Mouse (Mus musculus) spleen, adult 2 months (tissue): ENCODE data around the gene Tldc2. TPM values are rescaled to one million over a fixed set of nuclear protein-coding genes. Genes with fewer than 3 reads are reported as not detected.

Source experiments
- DNase-seq, 2 experiments: peaks; one replicate each; pipeline versions ENCODE4 v3.0.0 to v3.0.0-alpha.2; 2012 to 2021; ENCODE audit warnings: low spot score in 2 of 2, low read depth in 1 of 2
- H3K27ac ChIP-seq: fragments of 200-500 bp; 2 replicates; pipeline ENCODE4 v1.5.1; 2012; ENCODE audit warnings: low read length, inconsistent platforms; ENCODE audit not compliant: insufficient read depth
- H3K27me3 ChIP-seq: fragments of 200-500 bp; 2 replicates; pipeline ENCODE4 v1.6.1; 2012; ENCODE audit warnings: mild to moderate bottlenecking, moderate library complexity, low read length, inconsistent platforms; ENCODE audit not compliant: control insufficient read depth, insufficient read depth
- H3K36me3 ChIP-seq: fragments of 200-500 bp; 2 replicates; pipeline ENCODE4 v1.6.1; 2012; ENCODE audit warnings: mild to moderate bottlenecking, low read length, inconsistent platforms; ENCODE audit not compliant: control insufficient read depth, insufficient read depth
- H3K4me1 ChIP-seq: fragments of 200-500 bp; 2 replicates; pipeline ENCODE4 v1.6.1; 2011; ENCODE audit warnings: inconsistent platforms; ENCODE audit not compliant: control insufficient read depth, insufficient read depth, insufficient read length
- H3K4me3 ChIP-seq: fragments of 200-500 bp; 2 replicates; pipeline ENCODE4 v1.5.1; 2011; ENCODE audit warnings: mild to moderate bottlenecking, inconsistent platforms; ENCODE audit not compliant: insufficient read depth, insufficient read length; ENCODE audit errors: extremely low read depth
- CTCF ChIP-seq: fragments of 200-500 bp; IDR thresholded peaks from 2 replicates; pipeline ENCODE4 v1.5.1; 2011; ENCODE audit warnings: mild to moderate bottlenecking, inconsistent platforms; ENCODE audit not compliant: insufficient read depth, insufficient read length, insufficient replicate concordance; ENCODE audit errors: extremely low read depth
- POLR2A ChIP-seq: fragments of 200-500 bp; IDR thresholded peaks from 2 replicates; pipeline ENCODE4 v1.6.1; 2011; ENCODE audit warnings: low read depth, low read length, inconsistent platforms
- WGBS: fragments of 180-500 bp; shearing (Covaris S2); methylation state at CpG from one replicate; pipeline ENCODE4 v1.1.7; 2018; 5-methylcytosine and 5-hydroxymethylcytosine counted together
- polyA plus RNA-seq: library from polyadenylated mRNA; depleted of rRNA; stranded (reverse); fragments of >200 nt; gene quantifications from 2 replicates; pipeline ENCODE4 v1.2.3, GENCODE M21; 2012

The Tldc2 gene
- polyA plus RNA-seq, 1 experiment = not detected

GRCm38 (mm10) chr2:157100319-157100605 is 13.4 kb downstream of the Tldc2 start:
- Histone ChIP-seq H3K27ac (no peak overlapping the region), H3K4me3 (no peak overlapping the region), H3K27me3 (no peaks in the 10 kb centered on the region), H3K4me1 (no peaks in the 10 kb centered on the region), H3K36me3 (peaks cover 65% of the 10 kb centered on the region)
- 95% methylated on average over 12 of the region's 12 CpGs for WGBS
- DNase-seq = no peak
- no peak for TF ChIP-seq CTCF
- TF ChIP-seq POLR2A = no peak

GRCm38 (mm10) chr2:157101650-157102049 is 14.8 kb downstream of the Tldc2 start:
- no peak for TF ChIP-seq CTCF
- TF ChIP-seq POLR2A = no peak
- no peaks in the 10 kb centered on the region for H3K27me3 ChIP-seq
- WGBS = 97% methylated on average over 9 of the region's 9 CpGs
- DNase-seq = no peak
- no peak overlapping the region for H3K27ac ChIP-seq
- H3K36me3 ChIP-seq = peaks cover 69% of the 10 kb centered on the region
- H3K4me1 ChIP-seq = no peaks in the 10 kb centered on the region
- no peak overlapping the region for H3K4me3 ChIP-seq

- Histone ChIP-seq H3K4me1 (no peaks in the 10 kb centered on the region), H3K4me3 (no peak overlapping the region), H3K36me3 (peaks cover 71% of the 10 kb centered on the region), H3K27ac (no peak overlapping the region), H3K27me3 (no peaks in the 10 kb centered on the region)
- no peak for DNase-seq
- no peak for TF ChIP-seq CTCF
- TF ChIP-seq POLR2A = no peak
- 92% methylated on average over 2 of the region's 2 CpGs for WGBS
Measured at GRCm38 (mm10) chr2:157102256-157102655, 15.4 kb downstream of the Tldc2 start.

- no peaks in the 10 kb centered on the region for H3K4me1 ChIP-seq
- H3K36me3 ChIP-seq = peaks cover 71% of the 10 kb centered on the region
- TF ChIP-seq POLR2A (no peak), CTCF (no peak)
- H3K4me3 ChIP-seq = no peak overlapping the region
- no peak for DNase-seq
- no peaks in the 10 kb centered on the region for H3K27me3 ChIP-seq
- WGBS = 93% methylated on average over 8 of the region's 8 CpGs
- no peak overlapping the region for H3K27ac ChIP-seq
Measured at GRCm38 (mm10) chr2:157104454-157104853, 17.6 kb downstream of the Tldc2 start.

GRCm38 (mm10) chr2:157108236-157108635 is 21.4 kb downstream of the Tldc2 start:
- Histone ChIP-seq H3K27ac (no peak overlapping the region), H3K4me1 (no peaks in the 10 kb centered on the region), H3K27me3 (no peaks in the 10 kb centered on the region), H3K36me3 (peaks cover 68% of the 10 kb centered on the region), H3K4me3 (no peak overlapping the region)
- TF ChIP-seq POLR2A = no peak
- WGBS = 27% methylated on average over 4 of the region's 4 CpGs
- no peak for DNase-seq

- 29% methylated on average over 3 of the region's 3 CpGs for WGBS
- TF ChIP-seq POLR2A (no peak), CTCF (peak; percentile 4; the same call in 1 of the 2 replicates)
- DNase-seq = no peak
Measured at GRCm38 (mm10) chr2:157116964-157117363, 30.1 kb downstream of the Tldc2 start.

GRCm38 (mm10) chr2:157118556-157118955 is 31.7 kb downstream of the Tldc2 start:
- no peaks in the 10 kb centered on the region for H3K27me3 ChIP-seq
- no peaks in the 10 kb centered on the region for H3K4me1 ChIP-seq
- no peak for TF ChIP-seq POLR2A
- TF ChIP-seq CTCF = no peak
- 85% methylated on average over 4 of the region's 4 CpGs for WGBS
- H3K4me3 ChIP-seq = no peak overlapping the region
- H3K36me3 ChIP-seq = peaks cover 50% of the 10 kb centered on the region
- DNase-seq = no peak
- no peak overlapping the region for H3K27ac ChIP-seq

More at GRCm38 (mm10) chr2:157116964-157117363, 30.1 kb downstream of the Tldc2 start:
- H3K27me3 ChIP-seq = no peaks in the 10 kb centered on the region
- no peak overlapping the region for H3K27ac ChIP-seq
- peaks cover 54% of the 10 kb centered on the region for H3K36me3 ChIP-seq
- no peaks in the 10 kb centered on the region for H3K4me1 ChIP-seq
- H3K4me3 ChIP-seq = no peak overlapping the region
